Mouse (Mus musculus) CH12.LX (cell line): ENCODE data around the gene Maml2.

Experiments
- CHD2 ChIP-seq: IDR thresholded peaks from 2 replicates; pipeline ENCODE4 v1.6.1; 2011; ENCODE audit warnings: low read length, improper control_type of control experiment
- CTCF ChIP-seq, 2 experiments: IDR thresholded peaks in 1 of 2; conservative IDR thresholded peaks in 1 of 2; 2 replicates each; pipeline ENCODE4 v1.5.1; 2011 to 2012; ENCODE audit warnings: low read depth in 2 of 2, low read length in 2 of 2, improper control_type of control experiment in 1 of 2, inconsistent platforms in 1 of 2, mild to moderate bottlenecking in 1 of 2, moderate library complexity in 1 of 2
- ETS1 ChIP-seq: conservative IDR thresholded peaks from 2 replicates; pipeline ENCODE4 v1.6.1; 2012; ENCODE audit warnings: low read depth, mild to moderate bottlenecking, inconsistent platforms, low read length, improper control_type of control experiment, moderate library complexity
- MAX ChIP-seq: IDR thresholded peaks from 2 replicates; pipeline ENCODE4 v1.6.1; 2011; ENCODE audit warnings: low read length, improper control_type of control experiment
- MYC ChIP-seq: IDR thresholded peaks from 2 replicates; pipeline ENCODE4 v1.6.1; 2011; ENCODE audit warnings: low read depth, mild to moderate bottlenecking, improper control_type of control experiment, low read length

GRCm38 (mm10) chr9:13686977-13687659, 389.4 kb downstream of the Maml2 start:
- TF ChIP-seq CTCF (conservative IDR thresholded peaks at IDR 0.05 in 1 of 2, IDR thresholded peaks at IDR 0.05 in 1 of 2; ENCODE audit: low read depth in 2 of 2, low read length in 2 of 2) (peak; percentile 25 to 64; a peak in 3 of 4 replicates), CHD2 (no peak), MAX (no peak), MYC (no peak), ETS1 (no peak)
